Mouse (Mus musculus): Measurements from ENCODE around the gene Mctp2.

The Mctp2 gene

GRCm38 (mm10) chr7:72306382-72306841, at the start of gene Mctp2:
Gene Mctp2 (minus strand): TSS chr7:72306608.
- DNase-seq (ENCODE audit: low read depth, low spot score): no peak

DNA sequence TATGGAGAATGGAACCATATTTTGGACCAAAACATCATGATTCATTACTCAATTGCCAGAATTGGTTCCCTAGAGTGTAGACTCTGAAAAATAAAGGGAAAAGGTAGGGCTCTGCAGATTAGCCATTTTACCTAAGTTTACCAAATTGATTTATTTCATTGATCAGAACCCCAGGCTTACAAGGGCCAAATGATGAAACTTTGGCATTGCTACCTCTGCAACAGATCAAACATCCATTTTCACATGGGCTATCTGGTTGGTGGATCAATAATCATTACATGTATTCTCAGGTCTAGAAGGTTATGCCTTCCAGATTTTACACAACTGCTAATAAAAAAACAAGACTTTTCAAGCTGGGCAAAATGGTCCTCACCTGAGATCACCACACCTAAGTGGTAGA, 39.5 kb upstream of the Mctp2 start:
- no peak for DNase-seq (ENCODE audit: low read depth, low spot score)

DNA sequence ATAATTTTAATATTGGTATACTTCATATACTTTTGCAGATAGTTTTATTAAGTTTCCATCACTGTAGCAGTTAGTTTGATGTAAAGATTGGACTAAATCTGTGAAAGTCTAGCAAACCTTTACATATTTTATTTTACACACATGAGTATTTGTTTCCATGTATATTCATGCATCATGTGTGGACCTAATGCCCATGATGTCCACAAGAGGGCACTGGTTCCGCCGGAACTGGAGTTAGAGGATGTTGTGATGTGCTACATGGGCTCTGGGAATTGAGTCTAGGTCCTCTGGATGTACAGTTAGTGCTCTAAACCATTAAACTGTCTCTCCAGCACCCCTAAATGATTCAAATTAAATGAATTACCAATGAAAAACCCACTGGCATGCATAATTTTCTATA, 37.3 kb upstream of the Mctp2 start:
- no peak for DNase-seq (ENCODE audit: low read depth, low spot score)

DNA sequence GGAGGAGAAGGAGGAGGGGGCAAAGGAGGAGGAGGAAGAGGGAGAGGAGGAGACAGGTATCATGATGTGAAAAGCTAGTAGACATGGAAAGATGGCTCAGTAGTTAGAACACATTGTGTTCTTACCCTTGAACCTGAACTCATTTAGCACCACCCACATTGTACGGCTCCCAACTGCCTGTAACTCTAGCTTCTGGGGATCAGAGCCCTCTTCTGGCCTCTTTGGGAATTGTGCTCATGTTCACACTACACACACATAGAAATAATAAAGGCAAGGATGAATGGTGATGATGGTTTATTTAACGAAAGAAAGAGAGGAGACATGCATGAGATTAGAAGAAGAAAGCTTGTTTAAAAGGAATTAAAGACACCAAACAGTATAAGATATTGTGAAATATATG, 36.4 kb upstream of the Mctp2 start:
- DNase-seq (ENCODE audit: low read depth, low spot score): no peak

GRCm38 (mm10) chr7:72325961-72326360, 19.6 kb upstream of the Mctp2 start:
- DNase-seq (ENCODE audit: low read depth, low spot score): no peak

GRCm38 (mm10) chr7:72320906-72321305, 14.5 kb upstream of the Mctp2 start:
- DNase-seq (ENCODE audit: low read depth, low spot score): no peak

DNA sequence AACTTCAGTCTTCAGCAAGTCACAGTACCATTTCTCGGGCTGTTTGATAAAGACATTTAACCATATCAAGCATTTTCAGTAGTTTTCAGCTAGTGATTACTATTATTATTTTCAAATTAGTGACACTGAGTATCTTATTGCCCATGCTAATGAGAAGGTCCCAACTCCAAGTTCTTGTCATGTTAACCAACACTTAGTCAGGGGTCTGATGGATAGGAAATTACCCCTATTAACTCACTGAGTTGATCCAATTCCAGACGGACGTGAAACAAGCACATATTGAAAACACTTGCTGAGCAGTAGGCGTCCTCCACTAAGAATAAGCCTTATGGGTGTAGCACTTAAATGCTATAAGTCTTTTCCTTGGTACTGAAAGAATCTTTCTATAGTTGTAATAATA, 14.0 kb upstream of the Mctp2 start:
- no peak for DNase-seq (ENCODE audit: low read depth, low spot score)

DNA sequence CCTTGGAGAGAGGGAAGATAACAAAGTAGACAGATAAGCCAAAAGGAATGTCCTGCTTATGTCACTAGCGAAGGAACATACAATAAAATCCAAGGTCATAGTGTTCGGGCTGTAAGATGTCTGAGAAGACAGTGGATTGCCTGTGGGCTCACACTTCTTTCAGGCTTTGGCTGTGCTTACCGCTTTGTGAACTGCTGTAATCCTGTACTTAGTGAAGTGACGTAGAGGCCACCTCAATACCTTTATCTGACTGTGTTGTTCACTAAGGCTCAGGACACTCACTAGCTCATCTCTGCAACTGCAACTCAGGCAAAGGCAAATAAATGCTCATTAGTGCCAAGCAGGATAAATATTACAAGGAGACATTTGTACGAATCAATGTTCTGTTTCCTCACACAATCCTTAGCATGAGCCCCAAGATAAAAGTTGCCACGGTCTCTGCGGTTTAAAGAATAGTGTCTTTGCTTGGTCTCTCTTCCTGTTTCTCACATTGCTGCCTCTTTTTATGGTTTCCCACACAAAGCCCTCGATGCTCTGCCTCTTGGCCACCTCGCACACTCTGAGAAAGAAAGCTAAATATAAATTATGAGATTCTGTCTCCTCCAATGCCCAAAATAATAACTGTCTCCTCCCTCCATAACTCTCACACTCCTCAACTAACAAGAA, 8.1 kb upstream of the Mctp2 start:
- no peak for DNase-seq (ENCODE audit: low read depth, low spot score)

DNA sequence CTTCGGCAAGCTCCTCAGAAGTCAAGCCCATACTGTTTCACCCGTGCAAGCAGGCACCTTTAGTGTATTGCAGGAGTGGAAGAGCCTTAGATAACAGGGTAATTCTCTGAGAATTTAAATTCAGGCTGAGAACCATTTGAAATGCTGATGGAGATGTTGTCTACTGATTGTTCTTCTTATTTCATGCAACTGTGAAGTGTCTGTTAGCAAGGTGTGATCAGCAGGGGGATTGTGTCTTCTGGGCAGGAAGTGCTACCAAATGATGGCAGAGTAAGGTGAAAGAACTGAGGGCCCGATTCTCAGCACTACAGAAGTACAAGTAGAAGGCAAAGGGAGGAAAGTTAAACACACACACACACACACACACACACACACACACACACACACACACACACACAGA, 7.5 kb upstream of the Mctp2 start:
- no peak for DNase-seq (ENCODE audit: low read depth, low spot score)

GRCm38 (mm10) chr7:72311582-72311981, 5.2 kb upstream of the Mctp2 start:
- no peak for DNase-seq (ENCODE audit: low read depth, low spot score)

DNA sequence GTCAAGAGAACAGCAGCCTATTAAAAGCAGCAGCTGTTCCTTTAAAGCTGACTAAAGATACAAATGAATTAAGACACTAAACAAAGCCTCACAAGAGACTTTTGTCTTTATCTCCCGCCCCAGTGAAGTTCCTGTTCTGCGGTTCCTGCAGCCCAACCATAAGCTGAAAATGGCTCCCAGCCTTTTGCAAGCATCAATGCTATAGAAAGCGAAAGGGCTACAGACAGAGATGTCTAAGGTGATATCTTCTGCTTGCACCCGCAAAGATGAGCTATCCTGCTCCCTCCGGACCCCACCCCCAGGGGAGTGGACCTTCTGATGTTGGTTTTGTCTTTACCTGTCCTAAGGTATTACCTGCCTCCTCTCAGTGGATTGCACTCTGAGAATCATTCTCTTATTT, 1.7 kb upstream of the Mctp2 start:
- DNase-seq (ENCODE audit: low read depth, low spot score): no peak

DNA sequence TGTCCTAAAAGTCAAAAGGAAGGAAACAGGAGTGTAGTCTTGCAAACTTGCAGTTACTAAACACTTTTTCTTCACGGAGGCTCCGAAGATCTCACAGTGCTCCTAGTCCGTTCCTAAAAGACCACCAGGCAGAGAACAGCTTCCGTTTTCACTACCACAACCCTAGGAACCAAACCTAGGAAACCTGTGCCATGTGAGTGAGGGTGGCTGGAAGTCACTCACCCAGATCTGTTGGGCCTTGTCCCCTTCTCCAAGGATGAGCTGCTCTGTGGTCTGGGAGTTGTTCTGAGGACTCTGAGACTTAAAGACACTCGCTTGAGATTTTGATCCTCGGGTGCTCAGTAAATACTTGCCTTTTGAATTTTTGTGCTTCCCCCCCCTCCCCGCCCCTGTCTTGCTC, 439 bp upstream of the Mctp2 start:
- DNase-seq (ENCODE audit: low read depth, low spot score): no peak

GRCm38 (mm10) chr7:72305971-72306370, 437 bp downstream of the Mctp2 start:
- no peak for DNase-seq (ENCODE audit: low read depth, low spot score)

DNA sequence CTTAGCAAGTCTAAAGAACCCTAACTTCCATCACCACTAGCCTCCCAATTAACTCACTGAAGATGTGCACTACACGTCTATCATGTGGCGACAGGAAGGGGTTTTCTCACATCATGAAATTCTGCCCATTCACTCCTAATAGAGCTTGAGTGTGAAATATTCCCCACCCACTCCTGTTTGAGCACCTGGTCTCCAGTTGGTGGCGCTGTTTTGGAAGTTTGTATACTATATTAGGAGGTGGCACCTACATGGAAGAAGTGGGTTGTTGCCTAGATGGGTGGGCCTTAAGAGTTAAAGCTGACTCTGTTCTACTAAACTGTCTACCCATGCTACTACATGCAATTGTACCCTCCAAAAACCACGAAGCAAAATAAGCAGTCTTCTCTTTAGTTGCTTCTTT, 4.7 kb downstream of the Mctp2 start:
- DNase-seq (ENCODE audit: low read depth, low spot score): no peak

- no peak for DNase-seq (ENCODE audit: low read depth, low spot score)
Measured at GRCm38 (mm10) chr7:72299726-72300125, 6.7 kb downstream of the Mctp2 start.

GRCm38 (mm10) chr7:72297013-72297412, 9.4 kb downstream of the Mctp2 start:
- no peak for DNase-seq (ENCODE audit: low read depth, low spot score)

DNA sequence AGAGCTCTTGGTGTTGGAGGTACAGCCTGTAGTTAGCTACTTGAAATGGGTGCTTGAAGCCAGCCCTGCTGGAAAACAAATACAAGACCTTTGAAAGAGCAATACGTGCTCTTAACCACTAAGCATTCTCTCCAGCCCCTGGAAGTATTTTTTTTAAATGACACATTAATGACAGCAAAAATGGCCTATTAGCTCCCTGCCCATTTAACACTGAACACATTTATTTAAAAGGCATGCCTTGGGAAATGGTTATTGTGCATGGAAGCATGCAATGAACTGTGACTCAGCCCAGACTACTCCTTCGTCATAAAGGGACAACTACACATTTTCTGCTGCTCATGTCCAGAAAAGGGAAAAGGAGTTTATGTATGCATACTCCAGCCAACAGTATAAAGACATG, 10.2 kb downstream of the Mctp2 start:
- no peak for DNase-seq (ENCODE audit: low read depth, low spot score)

GRCm38 (mm10) chr7:72294886-72295285, 11.5 kb downstream of the Mctp2 start:
- no peak for DNase-seq (ENCODE audit: low read depth, low spot score)

- DNase-seq (ENCODE audit: low read depth, low spot score): no peak
Measured at GRCm38 (mm10) chr7:72293784-72294538, 12.4 kb downstream of the Mctp2 start.

GRCm38 (mm10) chr7:72292232-72292913, 14.0 kb downstream of the Mctp2 start:
- DNase-seq (ENCODE audit: low read depth, low spot score): no peak

DNA sequence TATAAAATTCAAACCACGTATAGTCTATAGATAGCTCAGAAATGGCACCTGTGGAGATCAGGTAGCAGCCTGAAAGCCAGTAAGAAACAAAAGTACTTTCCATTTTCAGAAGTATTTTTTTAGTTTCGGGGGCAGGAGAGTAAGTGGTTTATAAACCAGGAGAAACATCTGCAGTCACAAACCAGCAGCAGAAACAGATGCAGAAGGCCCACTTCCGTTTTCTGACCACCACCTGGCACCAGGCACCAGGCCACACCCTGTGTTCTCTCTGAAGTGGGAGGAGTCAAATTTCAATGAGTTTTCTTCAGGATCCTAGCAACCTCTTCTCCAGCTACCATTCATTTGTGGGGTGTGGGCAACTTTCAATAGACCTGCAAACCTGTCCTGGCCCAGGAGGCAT, 25.7 kb downstream of the Mctp2 start:
- DNase-seq (ENCODE audit: low read depth, low spot score): no peak

GRCm38 (mm10) chr7:72278412-72278811, 28.0 kb downstream of the Mctp2 start:
- no peak for DNase-seq (ENCODE audit: low read depth, low spot score)

DNA sequence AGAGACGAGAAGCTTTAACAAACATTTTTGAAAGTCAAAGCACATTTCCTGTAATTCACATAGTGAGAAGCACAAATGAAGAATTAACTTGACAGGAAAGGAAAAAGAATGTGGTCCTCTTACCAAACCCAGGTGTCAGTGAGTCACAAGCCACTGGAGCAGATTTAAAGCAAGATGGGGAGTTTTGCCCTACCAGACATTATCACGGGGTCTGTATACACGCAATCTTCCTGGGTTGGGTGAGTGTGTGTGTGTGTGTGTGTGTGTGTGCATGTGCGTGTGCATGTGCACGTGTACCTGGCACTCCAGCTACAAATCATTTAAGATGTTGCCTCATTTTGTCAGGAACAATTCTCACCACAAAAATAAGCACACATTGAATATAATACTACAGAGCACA, 30.9 kb downstream of the Mctp2 start:
- DNase-seq (ENCODE audit: low read depth, low spot score): no peak

All from retina, adult 2 months (tissue).